Mouse (Mus musculus) neural tube, embryonic 10.5 days (tissue): ENCODE results near the gene Polr2m.
A peak's percentile ranks its signal among the peaks of the same experiment; 100 is the strongest.

Experiments used
- DNase-seq: peaks from one replicate; pipeline ENCODE4 v3.0.0-alpha.2; 2017; ENCODE audit warnings: low spot score; ENCODE audit errors: extremely low spot score

Gene Polr2m

DNA sequence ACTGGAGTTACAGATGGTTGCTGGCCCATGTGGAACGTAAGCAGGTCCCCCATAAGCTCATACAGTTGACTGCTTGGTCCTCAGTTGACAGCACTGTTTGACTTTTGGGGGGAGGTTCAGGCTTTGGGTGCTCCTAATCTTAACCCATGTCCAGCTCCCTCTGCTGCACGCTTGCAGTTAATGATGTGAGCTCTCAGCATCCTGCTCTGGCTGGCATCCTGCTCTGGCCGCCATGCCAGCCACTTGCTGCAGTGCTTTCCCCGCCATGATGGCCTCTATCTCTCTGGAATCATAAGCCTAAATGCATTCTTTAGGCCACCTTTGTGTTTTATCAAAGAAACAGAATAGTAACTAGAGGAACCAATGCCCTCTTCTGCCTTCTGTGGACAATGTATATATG, 10.2 kb downstream of the Polr2m start:
- no peak for DNase-seq

DNA sequence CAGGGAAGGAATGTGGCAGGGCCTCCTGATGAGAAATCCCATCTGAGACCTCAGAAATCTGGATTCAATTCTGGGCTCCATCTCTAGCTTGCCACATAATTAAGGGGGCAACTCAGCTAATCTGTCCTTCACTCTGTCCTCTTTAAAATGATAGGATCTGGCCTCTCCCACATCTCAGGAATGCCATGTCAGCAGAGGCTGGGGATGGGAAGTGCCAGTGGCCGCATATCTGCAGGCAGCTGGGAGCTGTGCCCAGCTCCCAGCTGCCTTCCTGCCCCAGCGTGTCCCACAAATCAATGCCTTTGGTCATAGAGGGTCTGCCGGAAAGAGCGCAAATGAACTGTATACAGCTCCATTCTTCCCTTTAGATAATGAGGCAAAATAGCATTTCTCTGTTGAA, 18.3 kb downstream of the Polr2m start:
- DNase-seq = no peak

DNA sequence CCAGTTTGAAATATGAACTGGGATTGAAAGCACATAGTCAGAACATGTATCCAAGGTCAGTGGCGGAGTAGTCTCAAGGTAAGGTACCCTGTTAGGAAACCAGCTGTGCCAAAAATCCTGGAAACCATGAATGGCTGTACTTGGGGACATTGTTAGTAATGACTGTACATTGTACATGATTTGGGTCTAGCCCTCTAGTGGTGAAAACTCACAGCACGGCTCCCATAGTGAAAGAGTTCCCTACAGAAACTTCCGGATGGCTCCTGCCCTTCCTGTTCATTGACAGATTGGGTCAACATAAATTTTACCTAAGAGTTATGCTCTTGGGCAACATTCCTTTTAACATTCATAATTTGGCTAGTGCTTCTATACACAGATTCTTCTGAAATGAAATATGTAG, 19.6 kb downstream of the Polr2m start:
- no peak for DNase-seq

DNA sequence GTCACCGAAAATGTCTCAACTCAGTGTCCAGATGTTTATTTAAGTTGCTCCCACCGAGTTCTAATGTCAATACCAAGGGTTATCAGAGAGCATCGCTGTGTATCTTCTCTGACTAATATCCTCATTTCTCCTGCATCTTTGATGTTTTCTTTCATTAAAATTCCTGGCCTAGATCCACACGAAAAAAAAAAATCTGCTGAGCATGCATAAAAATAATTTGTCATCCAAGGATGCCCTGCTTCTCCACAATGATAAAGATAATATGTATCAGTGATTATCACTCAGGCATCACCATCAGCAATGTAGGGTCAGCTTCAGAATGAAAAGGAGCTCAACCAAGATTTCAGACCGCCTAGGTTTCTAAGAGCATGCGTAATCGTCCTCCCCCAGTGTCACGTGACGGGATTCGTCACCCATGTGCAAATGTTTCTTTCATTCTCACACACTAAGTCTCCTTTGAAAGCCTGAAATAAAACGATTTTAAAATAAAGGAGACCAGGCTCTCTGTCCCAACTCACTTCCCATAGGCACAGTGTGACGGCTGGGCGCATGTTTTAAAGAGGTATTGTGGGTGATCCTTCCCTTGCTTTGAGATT, 22.6 kb downstream of the Polr2m start:
- DNase-seq = no peak

DNA sequence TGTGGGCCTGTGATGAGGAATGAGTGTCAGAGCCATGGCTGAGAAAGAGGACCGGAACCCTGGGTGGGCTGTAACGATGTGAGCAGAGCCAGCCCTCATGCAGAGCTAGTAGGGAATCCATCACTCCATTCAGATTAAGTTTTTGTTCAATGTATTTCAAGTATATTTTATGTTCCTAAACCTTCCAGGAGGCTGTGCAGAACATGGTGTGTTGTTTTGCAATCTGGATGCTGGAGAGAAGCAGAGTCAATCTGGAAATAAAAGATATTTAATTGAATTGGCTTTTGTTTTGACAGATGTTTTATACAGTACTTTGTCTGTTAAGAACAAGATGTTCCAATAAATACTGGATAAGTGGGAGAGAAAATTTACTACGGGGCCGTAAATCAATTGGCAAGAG, 29.0 kb downstream of the Polr2m start:
- no peak for DNase-seq

DNA sequence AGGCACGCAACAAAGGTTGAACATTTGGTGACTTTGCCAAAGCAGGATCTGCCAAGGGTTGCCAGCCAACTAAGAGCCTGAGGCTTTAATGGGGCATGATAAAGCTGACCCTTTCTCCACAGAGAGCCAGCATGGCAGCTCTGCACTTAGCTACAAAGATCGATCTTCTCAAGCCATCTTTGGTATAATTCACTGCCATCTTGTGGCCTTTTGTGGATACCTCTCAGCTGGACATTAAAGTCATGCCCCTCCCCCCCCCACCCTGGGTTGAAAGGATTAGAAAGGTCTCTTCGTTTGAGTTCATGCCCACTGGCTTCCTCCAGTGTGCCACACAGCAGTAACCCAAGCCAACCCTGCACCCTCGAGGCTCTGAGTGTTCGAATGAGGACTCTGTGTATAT, 31.8 kb downstream of the Polr2m start:
- no peak for DNase-seq

DNA sequence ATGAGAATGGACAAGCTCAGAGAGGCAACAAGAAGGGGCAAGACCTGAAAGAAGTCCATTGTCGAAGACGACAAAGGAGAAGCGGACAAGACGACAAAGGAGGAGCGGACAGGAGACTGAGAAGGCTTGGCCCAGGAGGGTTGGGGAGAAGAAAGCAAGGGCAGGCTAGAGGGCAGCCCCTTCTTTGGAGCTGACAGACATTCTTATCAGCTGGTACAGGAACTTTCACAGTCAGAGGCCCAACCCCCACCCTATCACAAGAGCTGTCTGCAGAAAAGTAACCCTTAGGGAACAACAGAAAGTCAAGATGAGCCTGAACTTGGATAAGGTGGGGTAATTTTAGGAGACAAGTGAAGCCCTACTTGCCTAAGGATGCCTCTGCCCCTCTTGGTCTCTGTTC, 32.4 kb downstream of the Polr2m start:
- no peak for DNase-seq

DNA sequence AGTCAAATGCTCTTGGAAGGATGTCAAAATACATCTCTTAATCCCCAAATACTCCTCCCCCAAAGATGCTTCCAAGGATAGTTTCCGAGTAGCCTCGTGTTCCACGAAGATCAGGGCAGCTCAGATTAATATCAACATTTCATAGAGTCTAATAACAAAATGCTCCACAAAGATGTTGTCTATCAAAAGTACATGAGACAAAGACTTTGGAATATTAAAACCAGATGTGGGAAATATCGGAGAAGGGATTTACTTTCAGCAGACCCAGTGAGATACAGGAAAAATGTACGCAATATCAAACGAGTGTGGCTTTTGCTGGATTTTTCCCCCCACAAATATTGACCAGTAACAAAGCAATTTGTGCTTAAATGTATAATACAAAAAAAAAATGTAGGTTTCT, 35.1 kb downstream of the Polr2m start:
- no peak for DNase-seq

DNA sequence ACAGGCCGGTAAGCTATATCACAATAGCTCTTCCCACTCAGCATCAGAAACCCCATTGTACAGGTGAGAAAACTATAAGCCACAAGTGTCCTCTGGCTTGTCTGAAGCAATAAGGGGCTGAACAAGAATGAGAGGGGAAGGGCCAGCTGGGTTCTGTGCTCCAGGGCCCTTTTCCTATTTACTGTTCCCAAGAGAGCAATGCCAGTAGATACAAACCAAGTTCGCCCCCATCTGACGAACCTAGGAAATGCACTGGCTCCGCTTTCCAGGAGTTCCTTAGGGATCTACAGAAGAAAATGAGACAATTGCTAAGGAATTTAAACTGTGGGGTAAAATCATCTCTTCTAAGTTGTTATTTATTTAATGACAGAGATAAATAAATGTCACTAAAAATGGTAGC, 38.2 kb downstream of the Polr2m start:
- DNase-seq = peak; percentile 73

DNA sequence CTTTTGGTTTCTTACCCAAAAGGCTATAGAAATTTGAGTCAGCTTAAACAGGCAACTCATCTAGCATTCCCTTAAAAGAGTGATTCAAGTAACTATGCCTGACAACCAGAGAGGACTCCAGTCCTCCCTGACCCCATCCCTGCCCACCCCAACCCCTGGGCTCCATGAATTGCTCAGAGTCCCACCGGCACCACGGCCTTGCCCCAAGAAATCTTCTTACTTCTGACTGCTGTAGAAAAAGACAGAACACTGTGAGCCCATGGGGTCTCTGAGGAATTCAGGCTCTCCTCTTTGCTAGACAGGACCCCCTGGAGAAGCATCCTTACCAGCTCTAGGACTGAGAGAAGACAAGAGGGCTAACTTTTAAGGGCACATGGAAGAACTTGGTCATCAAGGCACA, 40.4 kb downstream of the Polr2m start:
- no peak for DNase-seq

DNA sequence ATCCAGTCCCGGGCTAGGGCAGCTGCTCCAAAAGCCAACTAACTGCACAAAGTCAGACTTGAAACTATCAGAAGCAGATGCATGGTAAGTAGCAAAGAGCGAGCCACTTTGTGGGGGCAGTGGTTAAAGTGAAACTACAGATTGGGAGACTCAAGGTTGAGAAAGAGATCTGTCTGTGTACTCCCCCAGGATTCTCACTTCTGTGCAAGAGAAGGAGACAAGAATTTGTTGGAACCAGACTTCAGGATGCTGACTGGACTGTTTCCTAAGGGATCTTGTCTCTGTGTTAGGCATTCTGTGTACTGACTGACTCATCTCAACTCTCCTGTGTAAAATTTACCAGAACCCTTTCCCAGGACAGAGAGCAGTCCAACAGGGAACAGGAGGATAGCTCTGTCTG, 47.6 kb downstream of the Polr2m start:
- DNase-seq = no peak
